Mouse (Mus musculus) midbrain, embryonic 15.5 days (tissue): ENCODE measurements around the gene Shisal1. TPM values are rescaled to one million over a fixed set of nuclear protein-coding genes. Genes with fewer than 3 reads are reported as not detected.

Experiments
- ATAC-seq: fragments of 200-750 bp; cut with Nextera tagmentation; replicated peaks from 2 replicates; pipeline ENCODE4 v1.8.0; 2017; ENCODE audit warnings: moderate TSS enrichment
- H3K27ac ChIP-seq: fragments of 300-500 bp; sonication (generic); 2 replicates; pipeline ENCODE4 v1.5.1; 2015; ENCODE audit warnings: mild to moderate bottlenecking, inconsistent platforms
- H3K27me3 ChIP-seq: fragments of 300-500 bp; sonication (generic); replicated peaks from 2 replicates; pipeline ENCODE4 v1.6.1; 2015; ENCODE audit warnings: inconsistent platforms
- H3K36me3 ChIP-seq: fragments of 300-500 bp; sonication (generic); replicated peaks from 2 replicates; pipeline ENCODE4 v1.6.1; 2015; ENCODE audit warnings: inconsistent platforms
- H3K4me1 ChIP-seq: fragments of 300-500 bp; sonication (generic); 2 replicates; pipeline ENCODE4 v1.6.1; 2015; ENCODE audit warnings: inconsistent platforms
- H3K4me2 ChIP-seq: fragments of 300-500 bp; sonication (generic); 2 replicates; pipeline ENCODE4 v1.6.1; 2015; ENCODE audit warnings: inconsistent platforms, mild to moderate bottlenecking, moderate library complexity
- H3K4me3 ChIP-seq: fragments of 300-500 bp; sonication (generic); 2 replicates; pipeline ENCODE4 v1.5.1; 2015; ENCODE audit warnings: mild to moderate bottlenecking, inconsistent platforms
- H3K9ac ChIP-seq: fragments of 300-500 bp; sonication (generic); 2 replicates; pipeline ENCODE4 v1.6.1; 2015; ENCODE audit warnings: mild to moderate bottlenecking, inconsistent platforms
- H3K9me3 ChIP-seq: fragments of 300-500 bp; sonication (generic); 2 replicates; pipeline ENCODE4 v1.6.1; 2016; ENCODE audit warnings: inconsistent platforms
- WGBS: fragments of 180-500 bp; shearing (Covaris S2); methylation state at CpG from one replicate; pipeline ENCODE4 v1.1.7; 2015; ENCODE audit warnings: mixed read lengths; 5-methylcytosine and 5-hydroxymethylcytosine counted together
- polyA plus RNA-seq: library from polyadenylated mRNA; unstranded; fragments of >200 nt; fragmentation: Nextera tagmentation; extraction: Ambion mirVana; gene quantifications from 2 replicates; pipeline ENCODE4 v1.2.1, GENCODE M21; 2015

Shisal1 gene
- polyA plus RNA-seq, 1 experiment from 2014 or later = 21.2 TPM

DNA sequence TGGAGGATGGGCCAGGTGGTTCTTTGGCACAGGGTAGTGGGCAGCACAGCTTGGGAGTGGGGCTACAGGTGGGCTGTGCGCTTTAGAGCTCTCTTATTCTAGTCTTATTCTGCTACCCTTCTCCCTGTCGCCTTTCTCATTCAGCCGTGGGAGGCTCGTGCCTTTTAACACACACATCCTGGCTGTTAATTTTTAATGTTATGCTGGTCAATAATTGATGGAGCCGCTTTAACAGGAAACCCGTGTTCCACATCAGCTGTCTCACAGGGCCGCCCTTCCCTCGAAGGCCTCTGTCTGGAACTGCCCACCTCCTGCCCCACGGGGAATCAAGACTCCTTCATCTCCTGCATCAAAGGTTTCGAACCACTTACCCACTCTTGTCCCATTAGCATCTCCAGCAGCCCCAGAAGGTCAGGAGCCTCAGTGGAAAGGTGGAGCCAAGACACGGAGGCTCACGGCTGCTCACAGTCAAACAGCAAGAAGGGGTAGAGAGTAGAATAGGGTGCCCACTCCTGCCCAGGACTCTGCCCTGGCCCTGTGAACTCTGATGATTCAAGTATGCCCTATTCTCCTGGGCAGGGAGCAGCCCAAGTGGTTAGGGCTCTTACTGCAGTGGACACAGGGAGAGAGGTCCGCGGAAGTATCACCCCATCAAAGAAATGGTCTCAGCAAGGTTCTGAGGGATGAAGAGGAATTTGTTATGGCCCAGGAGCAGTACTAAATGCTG, 51.4 kb downstream of the Shisal1 start:
- no peak for ATAC-seq
- Histone ChIP-seq H3K9me3 (0 out of 2 replicates have a peak, but pooled peaks cover 4% of the 10 kb centered on the region), H3K4me1 (peaks cover 31% of the 10 kb centered on the region), H3K27me3 (no peaks in the 10 kb centered on the region), H3K4me3 (no peak overlapping the region), H3K27ac (peak overlapping the region; percentile 35; the same call in 1 of the 2 replicates), H3K9ac (no peak overlapping the region), H3K4me2 (no peak overlapping the region), H3K36me3 (no peaks in the 10 kb centered on the region)
- WGBS = 64% methylated on average over 14 of the region's 14 CpGs

DNA sequence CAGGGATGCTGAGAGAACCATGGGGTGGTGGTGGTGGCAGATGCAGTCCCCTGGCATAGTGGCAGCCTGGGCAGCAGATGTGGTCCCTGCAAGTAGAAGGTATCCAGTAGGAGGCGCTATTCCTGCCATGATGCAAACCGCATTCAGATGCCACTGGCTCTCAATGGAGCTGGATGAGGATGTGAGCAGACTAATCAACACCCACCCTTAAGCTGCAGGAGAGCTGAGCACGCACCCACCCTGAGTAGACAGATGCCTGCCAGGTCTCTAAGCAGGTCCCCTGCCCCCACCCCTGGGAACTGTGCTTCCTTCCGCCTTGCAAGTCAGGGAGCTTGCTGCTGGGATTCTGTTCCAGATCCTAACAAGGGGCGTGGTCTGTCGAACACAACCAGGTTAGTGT, 53.6 kb downstream of the Shisal1 start:
- H3K4me1 ChIP-seq = peaks cover 25% of the 10 kb centered on the region
- peak overlapping the region; percentile 68 for H3K27ac ChIP-seq
- no peak overlapping the region for H3K9ac ChIP-seq
- 0 out of 2 replicates have a peak, but pooled peaks cover 5% of the 10 kb centered on the region for H3K9me3 ChIP-seq
- 0 out of 2 replicates have a peak, but pooled peaks have one; percentile 24 for ATAC-seq
- no peak overlapping the region for H3K4me2 ChIP-seq
- H3K27me3 ChIP-seq = no peaks in the 10 kb centered on the region
- no peaks in the 10 kb centered on the region for H3K36me3 ChIP-seq
- no peak overlapping the region for H3K4me3 ChIP-seq
- 48% methylated on average over 6 of the region's 6 CpGs for WGBS

DNA sequence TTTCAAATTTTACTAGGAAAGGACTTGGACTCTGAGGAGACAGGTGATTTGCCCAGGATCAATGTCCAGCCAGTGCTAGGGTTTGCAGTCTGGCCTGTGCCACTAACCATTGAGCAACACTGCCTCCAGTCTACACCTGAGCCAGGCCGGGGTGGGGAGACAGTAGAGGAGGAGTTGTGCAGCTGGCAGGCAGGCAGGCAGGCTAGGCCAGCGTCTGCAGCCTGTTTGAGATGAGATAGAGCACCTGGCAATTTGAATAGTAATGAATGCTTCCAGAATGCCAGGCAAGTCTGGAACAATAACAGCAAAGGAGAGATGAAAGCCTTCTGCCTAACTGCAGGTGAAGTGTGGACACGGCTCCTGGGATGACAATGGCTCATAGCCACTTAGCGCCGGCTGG, 54.1 kb downstream of the Shisal1 start:
- Histone ChIP-seq H3K9ac (no peak overlapping the region), H3K9me3 (peaks cover 10% of the 10 kb centered on the region; the same call in 1 of the 2 replicates), H3K27me3 (no peaks in the 10 kb centered on the region), H3K4me1 (peaks cover 25% of the 10 kb centered on the region), H3K4me3 (no peak overlapping the region), H3K27ac (peak overlapping the region; percentile 68), H3K4me2 (no peak overlapping the region), H3K36me3 (no peaks in the 10 kb centered on the region)
- WGBS = 43% methylated on average over 5 of the region's 5 CpGs
- ATAC-seq = no peak; the same call in 1 of the 2 replicates

DNA sequence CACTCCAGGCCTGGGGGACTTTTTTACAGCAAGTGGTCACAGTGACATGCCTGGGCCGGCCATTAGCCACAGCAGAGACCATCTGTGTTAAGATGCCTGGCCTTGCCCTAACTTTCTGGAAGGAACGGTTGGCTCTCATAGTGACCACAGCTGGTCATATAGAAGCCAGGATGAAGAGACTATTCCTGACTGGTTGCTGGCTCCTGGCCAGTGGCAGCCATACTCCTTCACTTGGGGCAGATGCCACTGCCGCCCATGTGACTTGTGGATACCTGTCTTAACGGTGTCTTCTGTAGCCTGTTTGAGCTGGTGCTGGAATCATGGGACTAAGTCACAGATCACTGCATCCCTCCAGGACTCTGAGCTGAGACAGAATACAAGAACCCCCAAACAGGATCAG, 54.8 kb downstream of the Shisal1 start:
- Histone ChIP-seq H3K9ac (no peak overlapping the region), H3K36me3 (no peaks in the 10 kb centered on the region), H3K4me1 (peaks cover 21% of the 10 kb centered on the region), H3K27ac (no peak overlapping the region), H3K4me2 (no peak overlapping the region), H3K4me3 (no peak overlapping the region), H3K9me3 (peaks cover 16% of the 10 kb centered on the region; the same call in 1 of the 2 replicates), H3K27me3 (no peaks in the 10 kb centered on the region)
- no peak for ATAC-seq
- 97% methylated on average over 4 of the region's 4 CpGs for WGBS

DNA sequence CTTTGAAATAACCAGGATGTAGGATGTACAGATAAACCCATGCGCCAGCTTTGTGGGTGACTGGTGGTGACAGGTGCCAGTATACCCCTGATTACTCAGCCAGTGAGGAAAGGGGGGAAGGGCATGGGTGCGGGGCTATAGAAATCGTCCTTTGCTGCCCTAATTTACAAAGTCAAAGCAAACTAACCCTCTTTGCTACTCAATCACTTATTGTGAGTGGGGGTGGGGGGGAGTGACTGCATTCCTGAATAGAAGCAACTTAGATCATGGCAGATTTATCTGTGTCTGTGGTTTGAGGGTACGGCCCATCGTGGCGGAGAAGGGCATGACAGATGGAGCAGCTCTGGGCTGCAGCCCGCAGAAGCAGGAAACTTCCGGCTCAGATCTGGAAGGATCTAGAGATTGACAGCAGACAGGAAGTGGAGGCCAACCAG, 58.2 kb downstream of the Shisal1 start:
- no peak for ATAC-seq

DNA sequence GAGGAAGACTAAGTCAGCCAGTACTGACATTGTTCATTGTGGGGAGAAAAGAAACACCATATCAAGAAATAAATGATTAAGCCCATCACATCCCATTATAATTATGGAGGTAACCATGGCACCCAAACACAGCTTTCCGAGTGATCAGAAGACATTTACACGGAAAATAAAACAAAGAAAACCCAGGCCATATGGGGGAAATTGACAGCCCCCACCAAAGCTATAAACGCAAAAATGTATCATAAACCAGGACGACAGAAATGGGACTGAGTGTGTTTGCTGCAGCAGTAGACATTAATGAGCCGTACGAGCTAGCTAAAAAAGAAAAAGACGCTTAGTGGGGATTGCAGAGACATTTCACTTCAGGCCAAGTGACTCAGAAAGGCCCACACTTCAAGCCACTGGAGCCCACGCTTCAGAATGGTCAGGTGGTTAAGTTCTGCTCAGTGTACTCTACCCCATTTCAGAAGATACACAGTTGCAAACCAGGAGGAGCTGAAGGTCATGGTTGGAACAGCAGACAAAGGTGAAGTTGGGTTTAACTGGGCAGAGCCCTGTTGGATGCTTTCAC, 60.8 kb downstream of the Shisal1 start:
- Histone ChIP-seq H3K9me3 (peaks cover 13% of the 10 kb centered on the region; the same call in 1 of the 2 replicates), H3K9ac (no peak overlapping the region), H3K4me1 (no peaks in the 10 kb centered on the region), H3K27me3 (no peaks in the 10 kb centered on the region), H3K4me2 (no peak overlapping the region), H3K27ac (no peak overlapping the region), H3K4me3 (no peak overlapping the region), H3K36me3 (no peaks in the 10 kb centered on the region)
- no peak for ATAC-seq
- 87% methylated on average over 8 of the region's 8 CpGs for WGBS

More for the DNA sequence above, 58.2 kb downstream of the Shisal1 start:
- H3K36me3 ChIP-seq = no peaks in the 10 kb centered on the region
- peaks cover 16% of the 10 kb centered on the region; the same call in 1 of the 2 replicates for H3K9me3 ChIP-seq
- no peak overlapping the region for H3K9ac ChIP-seq
- H3K4me3 ChIP-seq = no peak overlapping the region
- peaks cover 11% of the 10 kb centered on the region for H3K4me1 ChIP-seq
- no peaks in the 10 kb centered on the region for H3K27me3 ChIP-seq
- H3K27ac ChIP-seq = no peak overlapping the region
- 89% methylated on average over 8 of the region's 8 CpGs for WGBS
- H3K4me2 ChIP-seq = no peak overlapping the region

DNA sequence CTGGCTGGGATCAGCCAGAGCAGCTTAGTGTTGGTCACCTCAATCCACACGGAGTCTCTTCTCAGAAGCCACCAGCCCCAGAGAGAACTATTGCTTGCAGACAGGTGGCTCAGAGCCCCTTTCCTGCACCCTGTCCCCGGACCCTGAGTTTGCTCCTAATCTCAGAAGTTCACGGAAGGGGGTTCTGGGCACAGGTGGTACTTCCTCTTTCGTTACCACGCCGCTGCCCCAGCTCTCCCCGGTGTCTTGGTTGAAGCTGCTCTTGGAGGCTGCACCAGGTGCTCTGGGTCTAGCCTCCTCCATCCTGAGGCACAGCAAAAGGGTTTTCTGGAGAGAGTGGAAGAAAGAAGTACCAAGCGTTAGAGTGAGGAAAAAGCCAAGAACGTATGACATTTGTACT, 62.8 kb downstream of the Shisal1 start:
- Histone ChIP-seq H3K4me1 (no peaks in the 10 kb centered on the region), H3K9me3 (peaks cover 12% of the 10 kb centered on the region; the same call in 1 of the 2 replicates), H3K36me3 (no peaks in the 10 kb centered on the region), H3K9ac (no peak overlapping the region), H3K4me2 (no peak overlapping the region), H3K4me3 (no peak overlapping the region), H3K27ac (no peak overlapping the region), H3K27me3 (no peaks in the 10 kb centered on the region)
- 92% methylated on average over 9 of the region's 9 CpGs for WGBS
- no peak for ATAC-seq

DNA sequence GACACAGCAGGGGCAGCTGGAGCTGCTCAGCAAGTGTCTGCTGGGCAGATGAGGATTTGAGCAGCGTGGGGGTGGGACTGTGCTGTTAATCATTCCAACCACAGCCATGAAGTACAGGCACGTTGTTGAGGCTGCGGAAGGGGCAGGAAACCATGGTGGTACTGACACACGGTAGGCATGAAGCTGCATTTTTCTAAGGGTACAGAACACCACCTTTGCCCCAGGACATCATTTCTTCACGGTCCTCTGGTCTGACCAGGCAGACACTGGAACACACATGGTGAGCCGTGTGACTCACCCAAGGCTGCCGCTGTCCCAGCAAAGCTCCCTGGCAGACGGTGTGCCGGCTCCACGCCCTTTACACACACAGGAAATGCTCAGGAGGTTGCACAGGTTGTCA, 66.7 kb downstream of the Shisal1 start:
- H3K4me2 ChIP-seq = no peak overlapping the region
- H3K36me3 ChIP-seq = no peaks in the 10 kb centered on the region
- no peak overlapping the region for H3K9ac ChIP-seq
- H3K4me1 ChIP-seq = no peaks in the 10 kb centered on the region
- 77% methylated on average over 10 of the region's 10 CpGs for WGBS
- H3K27me3 ChIP-seq = no peaks in the 10 kb centered on the region
- no peak overlapping the region for H3K4me3 ChIP-seq
- H3K9me3 ChIP-seq = peaks cover 4% of the 10 kb centered on the region; the same call in 1 of the 2 replicates
- ATAC-seq = no peak
- no peak overlapping the region for H3K27ac ChIP-seq

DNA sequence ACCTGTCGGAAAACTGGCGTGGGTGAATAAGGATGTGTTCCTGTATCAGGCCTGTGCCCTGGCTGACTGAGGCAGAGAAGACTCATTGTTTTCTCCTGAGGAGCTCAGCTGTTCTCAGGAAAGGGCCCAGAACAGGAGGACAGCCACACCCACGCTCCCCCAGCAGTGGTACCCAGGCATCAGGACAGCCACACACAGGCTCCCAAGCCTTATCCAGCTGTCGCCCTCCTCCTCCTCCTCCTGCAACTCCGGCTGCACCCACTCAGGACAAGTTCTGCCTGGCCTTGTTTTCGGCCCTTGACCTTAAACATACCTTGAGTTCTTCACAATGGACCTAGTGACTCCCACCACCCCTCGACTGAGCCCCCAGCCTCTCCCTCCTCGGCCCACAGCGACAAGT, 68.2 kb downstream of the Shisal1 start:
- no peaks in the 10 kb centered on the region for H3K36me3 ChIP-seq
- H3K9me3 ChIP-seq = peaks cover 8% of the 10 kb centered on the region; the same call in 1 of the 2 replicates
- no peak for ATAC-seq
- no peak overlapping the region for H3K9ac ChIP-seq
- no peak overlapping the region for H3K4me3 ChIP-seq
- H3K27me3 ChIP-seq = no peaks in the 10 kb centered on the region
- WGBS = 82% methylated on average over 9 of the region's 9 CpGs
- H3K4me1 ChIP-seq = no peaks in the 10 kb centered on the region
- no peak overlapping the region for H3K4me2 ChIP-seq
- H3K27ac ChIP-seq = no peak overlapping the region

DNA sequence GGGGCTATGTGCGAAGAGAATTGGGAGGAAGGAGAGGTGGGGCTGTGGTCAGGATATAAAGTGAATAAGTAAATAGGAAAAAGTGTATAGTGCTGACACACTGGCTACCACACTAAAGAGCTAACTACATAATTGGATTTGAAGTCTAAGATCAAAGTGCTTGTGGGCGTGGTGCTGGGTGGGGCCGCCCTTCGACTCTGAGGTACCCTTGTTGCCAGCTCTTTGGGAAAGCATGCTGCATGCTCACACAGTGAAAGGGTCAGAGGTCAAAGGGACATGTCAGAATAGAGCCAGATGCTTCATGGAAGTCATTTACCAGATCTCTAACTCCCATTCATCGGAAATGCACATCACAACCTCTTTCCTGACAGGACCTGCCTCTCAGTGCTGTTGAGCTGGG, 74.1 kb downstream of the Shisal1 start:
- Histone ChIP-seq H3K4me2 (no peak overlapping the region), H3K9me3 (peaks cover 8% of the 10 kb centered on the region; the same call in 1 of the 2 replicates), H3K27ac (no peak overlapping the region), H3K27me3 (no peaks in the 10 kb centered on the region), H3K4me1 (no peaks in the 10 kb centered on the region), H3K4me3 (no peak overlapping the region), H3K9ac (no peak overlapping the region), H3K36me3 (no peaks in the 10 kb centered on the region)
- no peak for ATAC-seq
- 61% methylated on average over 5 of the region's 5 CpGs for WGBS

DNA sequence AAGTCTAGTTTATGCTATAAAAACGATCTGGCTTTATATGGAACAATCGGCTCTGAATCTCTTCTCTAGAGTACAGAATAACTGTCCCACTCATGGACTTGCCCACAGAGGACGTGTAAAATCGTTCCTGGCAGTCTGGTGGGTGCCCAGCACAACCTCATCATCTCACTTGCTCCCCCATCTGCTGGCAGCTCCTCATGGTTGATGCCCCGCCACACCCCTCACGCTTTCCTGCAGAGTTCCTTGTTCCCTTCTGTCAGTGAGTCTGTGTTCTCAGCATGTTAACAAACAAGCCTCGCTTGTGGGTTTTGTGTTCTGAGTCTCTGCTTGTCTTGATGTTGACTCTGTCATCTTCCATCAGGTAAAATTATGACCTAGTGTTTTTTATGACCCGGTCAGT, 79.5 kb downstream of the Shisal1 start:
- Histone ChIP-seq H3K9ac (no peak overlapping the region), H3K36me3 (no peaks in the 10 kb centered on the region), H3K27me3 (no peaks in the 10 kb centered on the region), H3K4me3 (no peak overlapping the region), H3K4me1 (no peaks in the 10 kb centered on the region), H3K4me2 (no peak overlapping the region), H3K27ac (no peak overlapping the region), H3K9me3 (no peaks in the 10 kb centered on the region)
- 86% methylated on average over 8 of the region's 8 CpGs for WGBS
- no peak for ATAC-seq

DNA sequence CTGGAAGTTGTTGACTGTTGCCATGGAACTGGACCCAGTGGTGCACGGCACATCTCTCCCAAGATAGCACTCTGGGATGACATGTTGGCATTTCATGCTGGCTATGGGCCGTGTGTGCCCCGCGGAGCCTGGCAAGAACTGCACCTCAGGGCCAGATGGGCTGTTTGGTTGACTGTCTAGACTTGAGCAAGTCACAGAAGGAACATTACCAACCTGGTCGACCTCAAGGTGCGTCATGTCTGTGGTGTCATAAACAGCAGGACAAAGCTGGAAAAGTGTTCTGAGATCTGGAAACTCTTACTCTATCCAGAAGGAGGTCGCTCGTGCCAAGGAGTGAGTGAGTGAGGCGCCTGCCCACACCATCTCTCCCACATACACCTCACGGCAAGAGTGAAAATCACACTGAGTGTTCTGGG, 80.3 kb downstream of the Shisal1 start:
- WGBS = 88% methylated on average over 10 of the region's 10 CpGs
- H3K9ac ChIP-seq = no peak overlapping the region
- no peak overlapping the region for H3K27ac ChIP-seq
- no peaks in the 10 kb centered on the region for H3K36me3 ChIP-seq
- no peak overlapping the region for H3K4me3 ChIP-seq
- ATAC-seq = no peak
- no peaks in the 10 kb centered on the region for H3K9me3 ChIP-seq
- no peaks in the 10 kb centered on the region; the same call in 1 of the 2 replicates for H3K4me1 ChIP-seq
- H3K27me3 ChIP-seq = no peaks in the 10 kb centered on the region
- no peak overlapping the region for H3K4me2 ChIP-seq
